Mouse (Mus musculus): ENCODE results near the gene Id1.

DNA sequence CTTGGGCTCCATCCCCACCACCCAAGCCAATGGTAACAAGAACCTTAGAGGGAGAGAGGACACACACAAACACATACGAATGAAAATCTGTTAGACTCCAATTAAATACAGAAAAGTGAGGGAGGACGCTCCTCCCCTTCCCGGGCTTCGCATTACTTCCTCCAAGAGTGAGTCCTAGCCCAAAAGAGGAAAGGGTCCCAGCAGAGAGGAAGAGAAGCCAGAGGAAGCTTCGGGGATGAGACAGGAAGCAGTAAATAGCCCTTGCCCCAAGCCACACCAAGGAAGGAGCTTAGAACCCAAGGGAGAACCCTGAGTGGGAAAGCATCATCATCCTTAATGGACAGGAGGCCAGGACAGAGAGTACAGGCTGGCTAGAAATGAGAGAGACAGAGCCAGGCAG lies 27.0 kb upstream of the Id1 start:
- TF ChIP-seq CTCF (IDR thresholded peaks at IDR 0.05; ENCODE audit: extremely low read depth, insufficient read length, insufficient replicate concordance, low read depth, low read length) (no peak), POLR2A (IDR thresholded peaks at IDR 0.05; ENCODE audit: low read depth, low read length) (no peak)

Data from small intestine, adult 2 months (tissue).